Mouse (Mus musculus): Measurements from ENCODE around the gene Cacfd1. TPM values are rescaled to one million over a fixed set of nuclear protein-coding genes. Genes with fewer than 3 reads are reported as not detected.

Gene Cacfd1
- polyA plus RNA-seq, 1 experiment from 2014 or later = 35.1 TPM

- peak within 1 kb of the TSS; percentile 10; the same call in 1 of the 2 replicates for H3K27ac ChIP-seq (replicated peaks)
- TF ChIP-seq CTCF (IDR thresholded peaks at IDR 0.05; ENCODE audit: low read depth) (no peak), EP300 (optimal IDR thresholded peaks at IDR 0.05) (no peak)
- no peaks in the 10 kb centered on the region for H3K36me3 ChIP-seq (ENCODE audit: control insufficient read depth, insufficient read depth, low read length)
- H3K9ac ChIP-seq (ENCODE audit: low read length) = peak within 1 kb of the TSS; percentile 35
- H3K4me3 ChIP-seq (ENCODE audit: low read depth, low read length) = no peak within 1 kb of the TSS; the same call in 1 of the 2 replicates
- no peaks in the 10 kb centered on the region for H3K9me3 ChIP-seq (ENCODE audit: control insufficient read depth, low read length)
- H3K4me1 ChIP-seq (replicated peaks; ENCODE audit: control insufficient read depth, insufficient read depth) = 0 out of 2 replicates have a peak, but pooled peaks cover 2% of the 10 kb centered on the region
- H3K4me2 ChIP-seq (replicated peaks; ENCODE audit: low read depth) = peak within 1 kb of the TSS; percentile 44
- peak; percentile 97 for ATAC-seq (ENCODE audit: low FRiP score, low TSS enrichment)
- 3% methylated on average over 36 of the region's 38 CpGs for WGBS
- H3K27me3 ChIP-seq (ENCODE audit: control insufficient read depth, insufficient read depth, low read length) = no peaks in the 10 kb centered on the region
- DNase-seq (ENCODE audit: low spot score) = peak; percentile 92
These were observed 18.1 kb downstream of the Cacfd1 start, which contains the start of gene Slc2a6 for GRCm38 (mm10) chr2:27027618-27028436. Gene Slc2a6, minus strand, starts transcription at chr2:27027998.

GRCm38 (mm10) chr2:27028437-27029015 is 18.8 kb downstream of the Cacfd1 start:
- WGBS = 63% methylated on average over 4 of the region's 4 CpGs
- H3K27me3 ChIP-seq (ENCODE audit: control insufficient read depth, insufficient read depth, low read length) = no peaks in the 10 kb centered on the region
- no peaks in the 10 kb centered on the region for H3K9me3 ChIP-seq (ENCODE audit: control insufficient read depth, low read length)
- H3K4me1 ChIP-seq (replicated peaks; ENCODE audit: control insufficient read depth, insufficient read depth) = 0 out of 2 replicates have a peak, but pooled peaks cover 2% of the 10 kb centered on the region
- H3K27ac ChIP-seq (replicated peaks) = peak overlapping the region; percentile 10; the same call in 1 of the 2 replicates
- TF ChIP-seq CTCF (IDR thresholded peaks at IDR 0.05; ENCODE audit: low read depth) = no peak
- TF ChIP-seq EP300 (optimal IDR thresholded peaks at IDR 0.05) = no peak
- peak overlapping the region; percentile 35; the same call in 1 of the 2 replicates for H3K9ac ChIP-seq (ENCODE audit: low read length)
- no peaks in the 10 kb centered on the region for H3K36me3 ChIP-seq (ENCODE audit: control insufficient read depth, insufficient read depth, low read length)
- no peak overlapping the region; the same call in 1 of the 2 replicates for H3K4me3 ChIP-seq (ENCODE audit: low read depth, low read length)
- ATAC-seq (ENCODE audit: low FRiP score, low TSS enrichment) (no peak), DNase-seq (ENCODE audit: low spot score) (no peak)
- H3K4me2 ChIP-seq (replicated peaks; ENCODE audit: low read depth) = peak overlapping the region; percentile 44

- H3K4me3 ChIP-seq (ENCODE audit: low read depth, low read length) = no peak overlapping the region
- no peaks in the 10 kb centered on the region for H3K9me3 ChIP-seq (ENCODE audit: control insufficient read depth, low read length)
- H3K27me3 ChIP-seq (ENCODE audit: control insufficient read depth, insufficient read depth, low read length) = no peaks in the 10 kb centered on the region
- no peak for ATAC-seq (ENCODE audit: low FRiP score, low TSS enrichment)
- H3K4me2 ChIP-seq (replicated peaks; ENCODE audit: low read depth) = no peak overlapping the region
- no peak overlapping the region for H3K9ac ChIP-seq (ENCODE audit: low read length)
- WGBS = 49% methylated on average over 2 of the region's 2 CpGs
- no peak for DNase-seq (ENCODE audit: low spot score)
- TF ChIP-seq CTCF (IDR thresholded peaks at IDR 0.05; ENCODE audit: low read depth) (peak; percentile 47), EP300 (optimal IDR thresholded peaks at IDR 0.05) (no peak)
- no peaks in the 10 kb centered on the region for H3K36me3 ChIP-seq (ENCODE audit: control insufficient read depth, insufficient read depth, low read length)
- 0 out of 2 replicates have a peak, but pooled peaks cover 2% of the 10 kb centered on the region for H3K4me1 ChIP-seq (replicated peaks; ENCODE audit: control insufficient read depth, insufficient read depth)
- H3K27ac ChIP-seq (replicated peaks) = no peak overlapping the region
These were observed 22.6 kb downstream of the Cacfd1 start for GRCm38 (mm10) chr2:27032361-27032760.

- no peak overlapping the region for H3K4me2 ChIP-seq (replicated peaks; ENCODE audit: low read depth)
- H3K9ac ChIP-seq (ENCODE audit: low read length) = no peak overlapping the region
- no peaks in the 10 kb centered on the region for H3K36me3 ChIP-seq (ENCODE audit: control insufficient read depth, insufficient read depth, low read length)
- H3K27me3 ChIP-seq (ENCODE audit: control insufficient read depth, insufficient read depth, low read length) = no peaks in the 10 kb centered on the region
- DNase-seq (ENCODE audit: low spot score) (peak; percentile 42), ATAC-seq (ENCODE audit: low FRiP score, low TSS enrichment) (peak; percentile 48; the same call in 1 of the 2 replicates)
- WGBS = 64% methylated on average over 3 of the region's 3 CpGs
- no peaks in the 10 kb centered on the region for H3K9me3 ChIP-seq (ENCODE audit: control insufficient read depth, low read length)
- TF ChIP-seq EP300 (optimal IDR thresholded peaks at IDR 0.05) (no peak), CTCF (IDR thresholded peaks at IDR 0.05; ENCODE audit: low read depth) (no peak)
- no peaks in the 10 kb centered on the region for H3K4me1 ChIP-seq (replicated peaks; ENCODE audit: control insufficient read depth, insufficient read depth)
- H3K27ac ChIP-seq (replicated peaks) = no peak overlapping the region
- H3K4me3 ChIP-seq (ENCODE audit: low read depth, low read length) = no peak overlapping the region
These were observed 26.3 kb downstream of the Cacfd1 start for GRCm38 (mm10) chr2:27036003-27036402.

GRCm38 (mm10) chr2:27037008-27037407 is 27.3 kb downstream of the Cacfd1 start:
- no peaks in the 10 kb centered on the region for H3K36me3 ChIP-seq (ENCODE audit: control insufficient read depth, insufficient read depth, low read length)
- TF ChIP-seq EP300 (optimal IDR thresholded peaks at IDR 0.05) (no peak), CTCF (IDR thresholded peaks at IDR 0.05; ENCODE audit: low read depth) (no peak)
- ATAC-seq (ENCODE audit: low FRiP score, low TSS enrichment) (no peak), DNase-seq (ENCODE audit: low spot score) (no peak)
- no peaks in the 10 kb centered on the region for H3K9me3 ChIP-seq (ENCODE audit: control insufficient read depth, low read length)
- no peak overlapping the region for H3K4me2 ChIP-seq (replicated peaks; ENCODE audit: low read depth)
- H3K27me3 ChIP-seq (ENCODE audit: control insufficient read depth, insufficient read depth, low read length) = no peaks in the 10 kb centered on the region
- 75% methylated on average over 4 of the region's 4 CpGs for WGBS
- no peak overlapping the region for H3K27ac ChIP-seq (replicated peaks)
- H3K4me1 ChIP-seq (replicated peaks; ENCODE audit: control insufficient read depth, insufficient read depth) = no peaks in the 10 kb centered on the region
- H3K4me3 ChIP-seq (ENCODE audit: low read depth, low read length) = no peak overlapping the region
- H3K9ac ChIP-seq (ENCODE audit: low read length) = no peak overlapping the region

Measured in stomach, postnatal 0 days (tissue).